Mouse (Mus musculus) embryonic fibroblast, embryonic 13.5 days (primary cell): Measurements from ENCODE around the gene Smarcb1.

Source experiments
- CTCF ChIP-seq: IDR thresholded peaks from 2 replicates; pipeline ENCODE4 v1.5.1; 2011; ENCODE audit warnings: mild to moderate bottlenecking, control low read depth, low read length, moderate library complexity, borderline replicate concordance; ENCODE audit not compliant: insufficient read depth
- POLR2A ChIP-seq: IDR thresholded peaks from 2 replicates; pipeline ENCODE4 v1.6.1; 2011; ENCODE audit warnings: low read depth, mild to moderate bottlenecking, control low read depth, low read length, moderate library complexity

- TF ChIP-seq CTCF (no peak), POLR2A (no peak)
Observed at GRCm38 (mm10) chr10:75910698-75911097, 10.7 kb downstream of the Smarcb1 start.
